Mouse (Mus musculus) C3H10T1/2 (cell line): ENCODE results near the gene Prtg. TPM values are rescaled to one million over a fixed set of nuclear protein-coding genes. Genes with fewer than 3 reads are reported as not detected.

Source experiments
- polyA plus RNA-seq, 2 experiments: library from polyadenylated mRNA; unstranded; fragments of >200 nt; fragmentation: generic; extraction: Trizol; gene quantifications; one replicate each; pipeline ENCODE4 v1.2.1; 2012; ENCODE audit warnings: missing spikeins in 2 of 2

The Prtg gene
- polyA plus RNA-seq = under 1 TPM; 0.07 to 0.44 TPM

DNA sequence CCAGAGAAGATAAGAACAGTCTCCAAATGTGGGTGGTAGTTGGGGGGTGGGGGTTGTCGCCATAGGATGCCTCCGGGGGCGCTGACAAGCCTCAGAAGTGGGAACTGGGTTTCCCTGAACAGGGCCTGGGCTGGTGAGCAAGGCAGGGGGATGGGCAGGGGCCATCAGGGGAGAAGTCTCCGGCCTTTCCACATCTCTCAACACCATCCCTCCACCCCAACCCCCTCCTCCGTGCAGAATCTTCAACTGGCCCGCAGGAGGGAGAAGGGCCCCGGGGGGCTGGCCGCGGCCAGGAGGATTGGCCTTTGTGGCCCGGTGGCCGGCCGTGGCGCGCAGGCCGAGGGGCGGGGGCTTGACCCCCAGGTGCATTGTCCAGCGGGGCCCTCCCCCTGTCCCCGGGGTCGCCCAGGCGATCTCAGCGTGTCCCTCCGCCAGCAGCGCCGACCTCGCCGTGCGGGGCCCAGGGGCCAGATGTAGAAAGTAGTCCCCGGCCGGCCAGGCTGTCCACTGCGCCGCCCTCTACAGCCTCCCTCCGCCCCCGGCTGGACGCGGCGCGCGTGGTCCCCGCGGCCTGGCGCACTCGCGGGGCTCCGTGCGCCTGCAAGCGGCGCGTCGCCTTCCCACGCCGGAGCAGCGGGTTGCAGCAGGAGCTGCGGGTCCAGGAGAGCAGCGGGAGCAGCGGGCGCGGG lies at the start of gene Prtg:
Prtg (plus strand) TSS at position 144 of the 689 bp plus-strand sequence.

DNA sequence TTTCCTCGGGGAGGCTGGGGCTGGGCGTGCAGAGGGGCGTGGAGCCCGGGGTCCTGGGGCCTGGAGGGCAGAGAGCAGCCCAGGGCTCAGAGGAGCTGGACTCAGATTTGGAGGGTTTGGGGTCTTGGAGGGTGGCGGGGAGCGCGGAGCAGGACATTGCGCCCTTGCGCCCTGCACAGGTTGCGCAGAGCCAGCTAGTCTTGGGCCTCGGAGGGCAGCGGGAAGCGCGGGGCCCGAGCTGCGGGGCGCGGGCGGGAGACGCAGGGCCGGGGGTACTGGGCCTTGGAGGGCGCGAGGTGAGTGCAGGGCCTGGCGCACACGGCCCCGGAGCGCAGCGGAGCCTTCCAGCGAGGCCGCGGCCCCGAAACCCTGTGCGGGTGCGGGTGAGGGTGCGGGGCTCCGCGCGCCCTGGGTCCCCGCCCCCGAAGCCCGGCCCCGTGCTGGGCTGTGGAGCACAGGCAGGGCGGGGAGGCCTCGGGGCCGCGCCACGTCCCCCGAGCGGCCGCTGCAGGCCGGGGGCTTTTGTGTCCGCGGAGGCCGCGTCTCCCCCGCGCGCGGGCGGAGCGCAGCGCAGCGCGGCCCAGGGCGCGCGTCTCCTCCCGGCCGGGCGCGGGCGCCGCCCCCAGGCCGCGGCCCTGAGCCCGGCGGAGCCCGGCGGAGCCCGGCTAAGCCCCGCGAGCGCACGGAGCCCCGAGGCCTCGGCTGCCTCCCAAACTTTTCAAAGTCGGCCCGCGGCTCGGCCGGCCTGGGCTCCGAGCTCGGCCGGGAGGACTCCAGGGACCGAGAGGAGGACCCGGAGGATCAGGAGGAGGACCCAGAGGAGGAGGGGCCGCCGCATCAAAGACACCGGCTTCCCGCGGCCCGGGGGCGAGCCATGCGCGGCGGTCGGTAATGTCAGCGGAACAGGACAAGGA lies 118.6 kb downstream of the Prtg start, which contains the start of gene Pygo1:
Pygo1 (plus strand) TSS at position 625 of the 914 bp plus-strand sequence.

DNA sequence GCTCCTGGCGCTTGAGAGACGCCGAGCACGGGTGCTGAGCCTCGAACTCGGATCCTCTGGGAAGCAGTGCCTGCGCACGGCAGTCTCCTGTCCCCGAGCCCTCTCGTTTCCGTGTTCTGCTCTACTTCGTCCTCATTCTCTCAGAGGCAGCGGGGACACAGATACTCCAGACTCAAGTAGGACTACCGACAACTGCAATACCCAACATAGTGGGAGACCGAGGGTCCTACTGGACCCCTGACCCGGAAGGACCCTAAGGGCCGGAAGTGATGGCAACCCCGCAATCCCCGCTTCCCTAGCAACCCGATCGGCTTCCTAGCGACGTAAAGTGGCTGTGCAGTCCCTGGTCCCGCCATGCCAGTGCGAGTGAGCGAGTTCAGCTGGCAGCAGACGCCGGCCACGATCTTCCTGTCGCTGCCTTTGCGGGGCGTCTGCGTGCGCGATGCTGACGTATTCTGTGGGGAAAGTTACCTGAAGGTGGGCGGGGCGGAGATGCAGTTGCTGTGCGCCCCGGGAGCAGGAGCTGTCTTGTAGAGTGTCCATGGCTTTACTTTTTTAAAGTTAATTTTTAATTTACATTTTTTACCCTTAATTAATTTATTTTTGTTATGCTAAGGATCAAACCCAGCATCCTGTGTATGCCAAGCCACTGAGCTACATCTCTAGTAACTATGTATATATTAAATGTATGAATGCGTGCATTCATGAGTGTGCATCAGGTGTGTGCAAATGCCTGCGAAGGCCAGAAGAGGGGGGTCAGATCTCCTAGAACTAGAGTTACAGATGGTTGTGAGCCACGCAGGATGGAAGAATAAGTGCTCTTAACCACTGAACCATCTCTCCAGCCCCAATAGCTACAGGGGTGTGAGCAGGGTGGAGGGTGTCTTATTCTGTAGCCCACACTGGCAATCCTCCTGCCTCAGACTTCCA lies 152.1 kb downstream of the Prtg start, which contains the start of the genes Dyx1c1 and Gm44503:
Dyx1c1 (plus strand) TSS at position 265 of the 930 bp plus-strand sequence.
Gm44503 (plus strand) TSS at position 332 of the 930 bp plus-strand sequence.

Other genes with a start within 250 kb of the Prtg start
- 100 to 1,000 TPM in 1 of 2 experiments, 10 to 100 TPM in 1; 12.5 to 253 TPM for gene Nedd4, start 144.5 kb upstream of the Prtg start, polyA plus RNA-seq
- 1 to 10 TPM in 1 of 2 experiments, under 1 TPM in 1; 0.26 to 3.9 TPM for gene Pygo1, start 118.8 kb downstream of the Prtg start, polyA plus RNA-seq
- gene Dyx1c1, start 151.9 kb downstream of the Prtg start, polyA plus RNA-seq = under 1 TPM in 1 of 2 experiments, not detected in 1; 0.44 TPM
- gene Gm44503, start 152.0 kb downstream of the Prtg start, polyA plus RNA-seq = under 1 TPM in 1 of 2 experiments, not detected in 1; 0.02 TPM
- gene Ccpg1os, start 178.5 kb downstream of the Prtg start, polyA plus RNA-seq = 10 to 100 TPM in 1 of 2 experiments, under 1 TPM in 1; 0.98 to 11.3 TPM
- 10 to 100 TPM in 1 of 2 experiments, under 1 TPM in 1; 0.97 to 10.6 TPM for gene Ccpg1, start 178.6 kb downstream of the Prtg start, polyA plus RNA-seq
- gene Pigb, start 233.5 kb downstream of the Prtg start, polyA plus RNA-seq = 1 to 10 TPM; 1.7 to 7.0 TPM
- under 1 TPM in 1 of 2 experiments, not detected in 1; 0.02 TPM for gene Rab27a, start 238.0 kb downstream of the Prtg start, polyA plus RNA-seq